Mouse (Mus musculus) small intestine, adult 2 months (tissue): ENCODE data around the gene Slc6a9.

Experiments used
- CTCF ChIP-seq: fragments of 200-500 bp; IDR thresholded peaks from 2 replicates; pipeline ENCODE4 v1.5.1; 2012; ENCODE audit warnings: low read depth, mild to moderate bottlenecking, control low read depth, inconsistent platforms, low read length, moderate library complexity, mixed read lengths; ENCODE audit not compliant: insufficient replicate concordance, insufficient read length; ENCODE audit errors: extremely low read depth
- POLR2A ChIP-seq: fragments of 200-500 bp; IDR thresholded peaks from 2 replicates; pipeline ENCODE4 v1.6.1; 2012; ENCODE audit warnings: low read depth, mild to moderate bottlenecking, control low read depth, inconsistent platforms, low read length, moderate library complexity

DNA sequence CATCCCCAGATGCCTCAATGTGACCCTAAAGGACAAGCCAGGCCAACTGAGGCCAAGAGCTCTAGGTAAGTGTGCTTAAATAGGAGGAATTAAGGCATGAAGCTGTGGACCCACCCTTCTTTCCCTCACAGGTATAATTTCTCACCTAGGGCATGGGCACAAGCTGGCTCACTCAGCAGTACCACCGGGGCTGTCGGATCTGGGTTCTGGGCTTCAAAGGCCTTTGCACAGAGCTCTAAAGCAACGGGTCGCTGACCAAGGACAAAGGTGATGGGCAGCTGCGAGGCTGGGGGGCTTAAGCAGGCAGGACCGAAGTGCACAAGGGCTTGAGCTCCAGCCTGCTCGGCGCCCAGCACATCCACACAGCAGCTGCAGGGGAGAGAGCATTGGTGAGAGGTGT lies 56.4 kb downstream of the Slc6a9 start:
- TF ChIP-seq CTCF (no peak), POLR2A (no peak)
